Mouse (Mus musculus) right cerebral cortex, postnatal 10 days (tissue): ENCODE results near the gene Gtf3c5.
A peak's percentile ranks its signal among the peaks of the same experiment; 100 is the strongest.

Experiments used
- DNase-seq, 2 experiments: peaks; one replicate each; pipeline ENCODE4 v3.0.0; 2021; ENCODE audit warnings: low spot score in 2 of 2

The Gtf3c5 gene

GRCm38 (mm10) chr2:28569903-28570302 lies 13.6 kb downstream of the Gtf3c5 start:
- DNase-seq, result no peak

GRCm38 (mm10) chr2:28566545-28566944 lies 17.0 kb downstream of the Gtf3c5 start:
- no peak for DNase-seq

GRCm38 (mm10) chr2:28564380-28564779 lies 19.2 kb downstream of the Gtf3c5 start:
- no peak for DNase-seq

- DNase-seq, result no peak
Measured at GRCm38 (mm10) chr2:28563830-28564229, 19.7 kb downstream of the Gtf3c5 start.

- DNase-seq, result no peak
Measured at GRCm38 (mm10) chr2:28563303-28563702, 20.2 kb downstream of the Gtf3c5 start, which contains the start of gene Cel. Cel (minus strand) TSS chr2:28563403.

- no peak for DNase-seq
Measured at GRCm38 (mm10) chr2:28557452-28557851, 26.1 kb downstream of the Gtf3c5 start.

GRCm38 (mm10) chr2:28552301-28552700 lies 31.2 kb downstream of the Gtf3c5 start:
- DNase-seq, result no peak

GRCm38 (mm10) chr2:28549157-28549556 lies 34.4 kb downstream of the Gtf3c5 start:
- DNase-seq, result no peak

- peak in 1 of 2 experiments; percentile 84 for DNase-seq
Measured at GRCm38 (mm10) chr2:28547237-28548172, 36.0 kb downstream of the Gtf3c5 start.

GRCm38 (mm10) chr2:28546560-28546959 lies 37.0 kb downstream of the Gtf3c5 start:
- DNase-seq, result no peak

- DNase-seq, result no peak
Measured at GRCm38 (mm10) chr2:28545976-28546375, 37.6 kb downstream of the Gtf3c5 start.

- DNase-seq, result peak in 1 of 2 experiments; percentile 77
Measured at GRCm38 (mm10) chr2:28543894-28544293, 39.7 kb downstream of the Gtf3c5 start.

GRCm38 (mm10) chr2:28540587-28541227 lies 42.8 kb downstream of the Gtf3c5 start:
- DNase-seq, result no peak

GRCm38 (mm10) chr2:28539949-28540348 lies 43.6 kb downstream of the Gtf3c5 start:
- DNase-seq, result no peak

GRCm38 (mm10) chr2:28539206-28539605 lies 44.3 kb downstream of the Gtf3c5 start:
- DNase-seq, result peak; percentile 78 to 87

GRCm38 (mm10) chr2:28538817-28539128 lies 44.8 kb downstream of the Gtf3c5 start:
- DNase-seq, result no peak

- no peak for DNase-seq
Measured at GRCm38 (mm10) chr2:28537995-28538816, 45.3 kb downstream of the Gtf3c5 start.

GRCm38 (mm10) chr2:28537634-28537920 lies 46.0 kb downstream of the Gtf3c5 start:
- DNase-seq, result peak; percentile 68 to 77

GRCm38 (mm10) chr2:28536766-28537633 lies 46.6 kb downstream of the Gtf3c5 start:
- no peak for DNase-seq

GRCm38 (mm10) chr2:28536166-28536565 lies 47.4 kb downstream of the Gtf3c5 start:
- no peak for DNase-seq

- DNase-seq, result peak; percentile 78 to 83
Measured at GRCm38 (mm10) chr2:28535650-28536049, 47.9 kb downstream of the Gtf3c5 start.

GRCm38 (mm10) chr2:28535263-28535540 lies 48.3 kb downstream of the Gtf3c5 start:
- peak in 1 of 2 experiments; percentile 41 for DNase-seq
